Mouse (Mus musculus) kidney, adult 18-20 months (tissue): ENCODE results near the gene Lmf2.

Experiments
- DNase-seq: peaks from one replicate; pipeline ENCODE4 v3.0.0; 2021

Lmf2 gene

DNA sequence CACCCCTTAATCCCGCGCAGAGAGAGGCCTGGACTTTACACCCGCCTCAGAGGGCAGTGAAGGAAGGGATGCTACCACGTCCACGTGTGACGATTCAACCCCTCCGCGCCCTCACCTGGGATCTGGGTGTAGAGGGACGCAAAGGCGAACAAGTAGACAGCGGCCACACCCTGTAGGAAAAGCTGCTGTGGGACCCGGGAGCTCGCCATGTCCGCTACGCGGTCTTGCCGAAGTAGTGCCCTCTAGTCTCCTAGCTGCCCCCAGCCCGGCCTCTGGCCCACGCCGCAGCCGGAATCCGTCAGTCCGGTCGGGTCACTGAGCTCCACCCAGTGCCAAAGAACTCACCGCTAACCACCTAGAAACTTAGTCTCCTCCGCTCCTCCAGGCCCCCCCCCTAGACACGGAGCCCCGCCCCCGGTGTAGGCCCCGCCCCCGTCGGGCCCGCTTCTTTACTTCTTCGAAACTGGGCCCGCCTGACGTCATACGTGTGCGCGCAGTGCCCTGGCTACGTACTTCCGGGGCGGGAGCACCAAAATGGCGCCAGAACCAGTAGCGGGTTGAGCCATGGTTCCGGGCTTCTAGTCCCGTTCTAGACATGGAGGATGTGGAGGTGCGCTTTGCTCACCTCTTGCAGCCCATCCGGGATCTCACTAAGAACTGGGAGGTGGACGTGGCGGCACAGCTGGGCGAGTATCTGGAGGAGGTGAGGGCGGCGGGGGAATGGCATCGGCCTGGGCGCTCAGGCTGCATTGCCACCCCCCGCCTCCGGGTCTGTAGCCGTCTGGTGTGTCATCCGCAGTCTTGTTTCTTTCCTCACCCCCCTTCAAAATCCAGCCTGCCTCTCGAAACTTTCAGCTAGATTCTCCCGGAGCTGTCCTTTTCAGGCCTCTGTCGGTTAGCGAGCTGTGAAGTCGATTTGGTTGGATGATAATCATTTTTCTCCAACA lies at the start of gene Lmf2, which contains the start of gene Ncaph2:
Lmf2 (minus strand) TSS at position 419 of the 947 bp plus-strand sequence.
Ncaph2 (plus strand) TSS at position 479 of the 947 bp plus-strand sequence.
- DNase-seq, result peak; percentile 97

- DNase-seq, result no peak
Observed at GRCm38 (mm10) chr15:89404831-89405623, 49.6 kb upstream of the Lmf2 start.

DNA sequence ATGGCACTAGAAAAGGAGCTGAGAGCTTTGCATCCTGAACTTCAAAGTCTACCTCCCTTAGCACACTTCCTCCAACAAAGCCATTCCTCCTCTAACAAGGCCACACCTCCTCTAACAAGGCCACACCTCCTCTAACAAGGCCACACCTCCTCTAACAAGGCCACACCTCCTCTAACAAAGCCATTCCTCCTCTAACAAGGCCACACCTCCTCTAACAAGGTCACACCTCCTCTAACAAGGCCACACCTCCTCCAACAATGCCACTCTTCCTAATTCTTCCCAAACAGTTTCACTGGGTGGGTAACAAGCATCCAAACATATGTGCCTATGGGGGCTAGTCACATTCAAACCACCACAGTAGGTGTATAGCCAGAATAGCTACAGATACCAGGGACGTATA lies 47.0 kb upstream of the Lmf2 start:
- no peak for DNase-seq

- DNase-seq, result no peak
Observed at GRCm38 (mm10) chr15:89399716-89400115, 44.3 kb upstream of the Lmf2 start.

DNA sequence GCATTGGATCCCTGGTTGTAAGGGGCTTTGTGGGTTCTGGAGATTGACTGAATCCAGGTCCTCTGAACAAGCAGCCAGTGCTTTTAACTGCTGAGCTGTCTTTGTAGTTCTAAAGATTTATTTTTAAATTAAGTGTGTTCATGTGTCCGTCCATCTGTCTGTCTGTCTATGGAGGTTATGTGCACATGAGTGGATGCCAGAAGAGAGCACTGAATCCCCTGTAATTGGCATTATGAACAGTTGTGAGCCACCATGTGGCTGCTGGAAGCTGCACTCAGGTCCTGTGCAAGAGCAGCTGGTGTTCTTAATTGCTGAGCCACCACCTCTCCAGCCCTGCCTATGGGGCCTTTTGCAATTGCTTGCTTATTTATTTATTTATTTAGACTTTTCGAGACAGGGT lies 42.7 kb upstream of the Lmf2 start:
- no peak for DNase-seq

DNA sequence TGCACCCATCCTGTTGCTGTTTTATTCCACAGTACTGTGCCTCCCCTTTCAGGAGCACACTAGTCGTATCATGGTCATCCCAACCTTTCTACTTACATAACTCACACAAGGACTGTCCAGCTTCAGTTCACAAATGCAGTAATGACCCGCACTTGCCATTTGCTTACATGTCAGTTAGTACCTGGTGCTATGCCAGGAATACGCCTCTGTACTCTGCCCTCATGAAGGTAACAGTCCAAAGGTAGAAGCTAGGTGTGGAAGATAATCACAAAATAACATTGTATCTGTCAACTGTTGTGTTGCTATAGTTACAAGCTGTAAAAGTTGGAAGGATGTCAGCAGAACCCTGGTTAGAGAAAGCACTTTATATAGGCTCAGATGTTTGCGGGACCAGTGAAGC lies 41.4 kb upstream of the Lmf2 start:
- DNase-seq, result peak; percentile 40

GRCm38 (mm10) chr15:89390081-89390480 lies 34.6 kb upstream of the Lmf2 start:
- no peak for DNase-seq

- no peak for DNase-seq
Observed at GRCm38 (mm10) chr15:89387127-89387526, 31.7 kb upstream of the Lmf2 start.

DNA sequence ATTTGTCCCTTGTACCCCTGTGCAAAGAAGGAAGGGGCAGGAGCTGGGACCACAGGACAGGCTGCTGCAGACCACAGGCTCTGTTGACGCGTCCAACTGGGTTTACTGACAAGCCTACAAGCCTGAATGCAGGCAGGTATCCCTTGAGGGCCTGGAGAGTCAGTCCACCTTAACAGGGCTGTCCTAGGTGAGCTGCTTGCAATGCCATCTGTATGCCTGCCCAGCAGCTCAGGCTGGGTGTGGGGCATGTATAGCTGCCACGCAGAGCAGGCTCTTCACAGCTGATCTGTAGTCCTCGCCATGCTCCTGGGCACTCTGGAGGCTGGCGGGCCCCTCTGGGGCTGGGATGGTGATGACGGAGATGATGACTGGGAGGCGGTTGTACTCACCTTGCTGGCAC lies 29.2 kb upstream of the Lmf2 start, which contains the start of gene Klhdc7b:
Klhdc7b (plus strand) TSS at position 301 of the 400 bp plus-strand sequence.
- no peak for DNase-seq

GRCm38 (mm10) chr15:89379429-89379828 lies 24.0 kb upstream of the Lmf2 start:
- no peak for DNase-seq

DNA sequence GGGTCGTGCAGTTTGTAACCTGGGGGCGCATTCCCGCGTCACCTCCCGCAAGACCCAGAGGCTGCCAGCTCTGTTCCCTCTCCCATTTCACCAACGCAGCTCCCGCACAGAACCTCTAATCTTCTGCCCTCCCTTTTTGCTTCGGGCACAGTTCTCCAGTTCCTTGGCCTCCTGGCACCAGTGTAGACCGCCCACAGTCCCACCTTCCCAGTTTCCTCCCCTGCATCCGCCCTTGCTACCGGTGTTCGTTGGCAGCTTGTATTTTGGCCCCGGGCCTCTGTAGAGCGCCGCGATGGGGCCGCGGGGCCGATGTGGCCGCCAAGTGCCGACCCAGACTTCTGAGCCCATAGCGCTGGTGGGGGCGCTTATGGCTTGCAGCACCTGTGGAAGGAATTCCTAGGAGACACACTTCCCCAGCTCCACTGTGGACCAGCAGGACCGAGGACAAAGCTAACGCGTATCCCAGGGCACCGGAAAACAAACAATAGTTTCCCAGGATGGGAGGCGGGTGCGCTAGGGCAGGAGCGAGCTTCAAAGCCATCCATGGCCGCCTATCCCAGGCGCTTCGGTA lies 23.5 kb upstream of the Lmf2 start, which contains the start of gene Odf3b:
Odf3b (minus strand) TSS at position 452 of the 571 bp plus-strand sequence.
- DNase-seq, result peak; percentile 52

DNA sequence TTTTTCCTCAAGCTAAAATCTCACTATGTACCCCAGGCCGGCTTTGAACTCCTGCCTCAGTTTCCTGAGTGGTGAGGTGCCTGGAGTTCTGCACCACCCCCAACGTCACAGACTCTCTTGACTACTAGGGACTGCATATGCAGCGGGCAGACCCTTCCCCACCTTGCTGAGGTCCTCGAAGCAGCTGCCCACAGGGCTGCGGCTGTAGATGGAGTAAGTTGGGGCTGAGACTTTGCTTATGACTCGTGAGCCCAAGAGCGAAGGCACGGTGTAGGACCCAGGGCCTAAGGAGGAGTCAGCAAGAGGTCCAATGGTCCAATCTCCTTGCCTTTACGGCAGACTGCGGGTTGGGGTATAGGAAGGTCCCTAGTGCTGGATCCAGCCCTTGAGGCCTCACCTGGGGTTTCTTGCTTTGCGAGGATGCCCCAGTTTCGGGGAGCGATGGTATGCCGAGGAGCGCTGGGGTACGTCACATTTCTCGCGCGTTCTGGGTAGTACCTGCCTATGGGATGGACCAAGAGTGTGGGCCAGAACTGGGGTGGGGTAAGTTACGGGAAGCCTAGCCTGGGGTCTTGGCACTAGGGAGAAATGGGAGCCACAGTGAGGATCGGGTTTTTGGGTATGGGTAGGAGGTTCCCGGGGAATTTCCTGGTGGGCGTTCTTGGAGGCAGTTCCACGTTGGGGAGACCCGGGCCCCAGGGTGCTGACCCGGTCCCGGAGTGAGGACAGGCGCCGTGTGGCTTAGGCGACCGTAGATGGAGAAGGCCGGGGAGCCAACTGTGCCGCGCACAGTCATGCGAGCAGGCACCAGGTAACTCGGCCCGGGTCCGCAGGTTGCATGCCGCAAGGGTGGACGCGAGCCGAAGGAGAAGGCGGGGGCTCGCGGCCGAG lies 22.7 kb upstream of the Lmf2 start:
- DNase-seq, result peak; percentile 15

DNA sequence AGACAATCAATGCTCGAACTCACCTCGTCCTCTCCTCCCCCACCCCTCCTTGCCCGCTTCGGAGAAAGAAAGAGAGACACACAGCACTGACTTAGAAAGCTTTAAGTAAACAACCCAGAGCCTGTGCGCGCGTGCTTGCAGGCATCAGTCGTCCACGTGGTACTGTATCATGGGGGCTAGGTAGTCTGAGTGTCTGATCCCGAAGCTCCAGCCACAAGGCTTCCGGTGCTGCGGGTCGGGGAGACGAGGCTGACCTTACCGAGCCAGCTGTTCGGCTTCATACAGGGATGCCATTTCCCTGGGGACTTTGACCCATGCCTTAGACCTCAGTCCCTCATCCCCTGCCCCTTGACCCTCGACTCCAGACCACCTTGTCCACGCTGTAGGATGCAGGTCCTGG lies 21.9 kb upstream of the Lmf2 start:
- no peak for DNase-seq

GRCm38 (mm10) chr15:89376957-89377356 lies 21.5 kb upstream of the Lmf2 start, which contains the start of gene Tymp:
Tymp (minus strand) TSS chr15:89377039.
- no peak for DNase-seq

- no peak for DNase-seq
Observed at GRCm38 (mm10) chr15:89376040-89376439, 20.6 kb upstream of the Lmf2 start.

DNA sequence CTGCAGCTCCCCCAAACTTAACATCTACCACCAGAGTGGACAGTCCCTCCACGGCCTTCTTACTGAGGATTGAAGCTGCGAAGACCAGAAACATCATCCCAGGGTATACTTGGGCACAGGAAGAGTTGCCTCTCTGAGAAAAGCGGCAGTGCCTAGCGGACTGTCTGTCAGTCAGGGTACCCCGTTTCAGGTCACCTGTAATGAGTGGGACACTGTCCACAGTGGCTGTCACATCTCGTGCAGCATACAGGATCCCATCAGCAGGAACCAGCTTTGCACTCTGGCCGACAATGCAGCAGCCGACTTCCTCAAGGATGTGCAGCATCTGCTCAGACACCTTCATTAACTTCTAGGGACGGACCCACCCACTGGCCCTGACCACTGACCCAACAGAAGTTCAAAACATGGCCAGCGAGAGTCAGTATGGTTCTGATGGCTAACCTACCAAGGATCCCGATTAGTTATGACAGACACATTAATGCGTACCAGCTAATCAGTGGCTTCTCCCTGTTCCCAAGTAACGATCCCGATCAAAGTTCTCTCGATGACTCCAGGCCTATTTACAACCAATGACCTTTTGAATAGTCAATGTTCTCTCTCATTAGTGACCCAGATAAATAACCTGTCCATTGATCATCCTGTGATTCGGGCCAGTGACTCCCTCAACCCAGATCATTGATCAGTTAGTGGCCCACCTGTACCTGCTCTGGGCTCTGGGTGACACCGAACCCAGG lies 19.5 kb upstream of the Lmf2 start:
- DNase-seq, result no peak

DNA sequence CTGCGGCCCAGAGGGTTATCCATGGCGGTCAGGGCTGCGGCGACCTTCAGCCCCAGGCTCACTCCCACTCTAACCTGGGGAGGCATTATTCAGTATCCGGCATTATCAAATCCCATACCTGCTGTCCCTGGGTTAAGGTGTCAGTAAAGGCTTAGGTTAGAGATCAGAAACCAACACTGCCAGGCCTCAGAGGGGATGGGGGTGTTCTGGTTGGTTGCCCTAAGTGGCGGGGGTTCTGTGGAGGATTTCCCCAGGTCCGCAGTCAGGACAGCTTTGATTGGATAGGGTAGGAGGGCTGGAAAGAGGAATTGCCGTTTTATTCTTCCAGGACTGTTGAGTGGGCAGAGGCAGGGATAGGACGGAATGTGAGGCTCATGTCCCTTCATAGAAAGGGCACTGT lies 18.9 kb upstream of the Lmf2 start:
- no peak for DNase-seq

DNA sequence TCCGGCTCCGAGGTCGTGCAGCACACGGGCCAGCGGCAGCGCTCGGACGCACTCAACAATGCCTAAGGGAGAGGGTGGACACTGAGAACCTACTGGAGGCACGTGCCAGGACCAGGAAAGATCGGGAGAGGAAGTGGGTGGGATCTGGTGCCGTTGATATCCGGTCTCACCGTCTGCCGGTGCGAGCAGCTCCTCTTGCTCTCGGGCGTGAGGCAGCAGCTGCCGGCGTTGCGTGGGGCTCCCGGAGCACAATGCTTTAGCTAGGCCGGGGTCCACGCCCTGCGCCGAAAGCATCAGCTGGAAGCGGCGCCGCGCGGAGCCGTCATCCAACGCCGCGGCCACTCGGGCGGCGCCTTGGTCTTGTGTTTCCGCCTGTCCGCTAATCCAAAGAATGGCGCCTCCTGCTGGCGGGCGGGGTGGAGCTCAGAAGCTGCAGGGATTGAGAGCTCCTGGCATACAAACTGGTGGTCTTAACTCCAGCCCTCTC lies 18.3 kb upstream of the Lmf2 start, which contains the start of gene Sco2:
Sco2 (minus strand) TSS at position 85 of the 487 bp plus-strand sequence.
- peak; percentile 97 for DNase-seq

DNA sequence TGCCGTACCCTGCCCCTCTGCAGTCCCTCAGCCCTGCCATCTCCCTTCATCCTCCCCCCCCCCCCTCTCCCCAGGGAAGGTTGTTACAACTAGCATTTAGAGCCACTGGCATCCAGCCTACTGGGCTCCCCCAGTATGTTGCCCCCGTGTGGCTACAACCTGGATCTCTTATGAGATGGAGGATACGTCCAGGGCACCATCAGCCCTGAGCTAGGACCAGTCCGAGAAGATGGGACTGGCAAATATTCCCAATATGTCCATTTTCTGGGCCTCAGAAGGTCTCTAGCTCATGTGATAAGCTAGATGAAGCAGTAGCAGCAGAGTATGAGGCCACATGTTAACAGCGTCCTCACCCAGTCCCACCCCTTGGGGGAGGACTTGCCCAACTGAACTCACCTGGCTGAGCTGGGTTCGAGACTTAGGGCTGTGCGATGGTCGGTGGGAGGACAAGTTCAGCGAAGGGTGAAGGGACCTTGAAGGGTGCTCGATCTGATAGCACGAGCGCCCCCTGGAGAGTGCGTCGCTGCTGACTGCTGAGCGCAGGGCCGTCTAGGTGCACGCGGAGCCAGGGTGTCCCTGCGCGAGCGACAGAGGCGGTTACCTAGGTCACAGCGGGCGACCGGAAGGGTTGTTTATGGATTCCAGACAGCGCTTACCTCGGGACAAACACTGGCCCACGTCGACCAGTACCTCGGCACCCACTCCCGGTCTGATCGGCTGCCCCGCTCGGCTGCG lies 17.7 kb upstream of the Lmf2 start:
- peak; percentile 89 for DNase-seq

DNA sequence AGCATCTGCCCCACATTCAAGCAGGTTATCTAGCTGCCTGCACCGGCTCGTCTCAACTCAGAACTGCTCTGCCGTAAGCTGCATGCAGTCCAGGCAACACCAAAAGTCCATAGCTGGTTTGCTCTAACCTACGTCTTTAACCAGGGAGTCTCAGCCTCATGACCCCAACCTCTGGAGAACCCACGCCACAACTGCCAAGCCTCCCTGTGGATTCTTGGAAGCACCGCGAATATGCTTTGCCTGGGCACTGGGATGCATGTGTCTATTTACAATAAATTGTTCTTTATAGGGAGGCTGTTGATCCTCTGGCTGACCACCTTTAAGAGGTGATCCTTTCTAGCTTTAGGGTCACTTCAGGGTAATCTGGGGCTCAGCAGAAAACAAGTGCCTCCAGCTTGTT lies 17.1 kb upstream of the Lmf2 start:
- DNase-seq, result no peak
